Mouse (Mus musculus): ENCODE measurements around the gene Cebpzos.

The Cebpzos gene

DNA sequence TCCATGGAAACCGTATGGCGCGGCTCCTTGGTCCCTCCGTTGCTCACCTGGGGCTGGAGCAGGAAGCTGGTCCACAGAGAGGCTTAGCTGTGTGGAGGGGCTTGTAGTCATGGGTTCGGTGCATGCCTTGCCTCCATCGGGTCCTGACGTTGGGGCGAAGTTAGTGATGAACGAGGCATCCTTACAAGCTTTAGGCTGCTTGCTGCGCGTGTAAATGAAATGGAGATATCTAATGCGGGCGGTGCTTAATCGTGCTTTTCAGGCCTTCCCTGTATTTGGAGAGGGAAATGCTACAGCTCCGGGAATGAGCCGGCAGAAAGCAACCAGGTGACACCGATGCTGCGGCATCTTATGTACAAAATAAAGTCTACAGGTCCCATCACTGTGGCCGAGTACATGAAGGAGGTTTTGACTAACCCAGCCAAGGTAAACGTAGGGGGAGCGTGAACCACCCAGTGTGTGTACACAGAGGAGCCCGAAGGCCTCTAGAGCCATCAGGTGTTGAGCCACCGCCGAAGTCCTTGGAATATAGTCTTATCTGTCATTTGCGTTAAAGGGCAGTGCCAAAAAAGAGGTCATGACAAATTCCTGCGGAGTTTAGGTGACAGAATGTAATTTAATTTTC, 21.0 kb downstream of the Cebpzos start:
- DNase-seq (ENCODE audit: low spot score in 2 of 2): no peak

DNA sequence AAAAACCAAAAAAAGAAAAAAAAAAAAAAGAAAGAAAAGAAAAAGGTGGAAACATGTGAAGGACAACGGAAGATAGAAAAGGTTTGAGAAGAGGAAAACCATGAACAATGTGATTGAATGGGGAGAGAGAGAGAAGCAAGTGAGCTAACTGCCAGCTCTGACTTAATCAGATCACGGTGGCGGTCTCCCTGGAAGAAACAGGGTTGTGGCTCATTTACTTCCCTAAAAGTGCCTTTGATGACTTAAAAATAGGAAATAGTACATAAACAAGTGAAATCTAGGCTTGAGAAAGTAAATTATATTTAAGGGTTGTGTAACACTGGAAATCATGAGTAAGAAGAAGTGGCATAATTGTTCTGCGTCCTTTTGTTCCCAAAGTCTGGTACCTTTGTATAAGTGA, 22.6 kb downstream of the Cebpzos start:
- DNase-seq (ENCODE audit: low spot score in 2 of 2): no peak

DNA sequence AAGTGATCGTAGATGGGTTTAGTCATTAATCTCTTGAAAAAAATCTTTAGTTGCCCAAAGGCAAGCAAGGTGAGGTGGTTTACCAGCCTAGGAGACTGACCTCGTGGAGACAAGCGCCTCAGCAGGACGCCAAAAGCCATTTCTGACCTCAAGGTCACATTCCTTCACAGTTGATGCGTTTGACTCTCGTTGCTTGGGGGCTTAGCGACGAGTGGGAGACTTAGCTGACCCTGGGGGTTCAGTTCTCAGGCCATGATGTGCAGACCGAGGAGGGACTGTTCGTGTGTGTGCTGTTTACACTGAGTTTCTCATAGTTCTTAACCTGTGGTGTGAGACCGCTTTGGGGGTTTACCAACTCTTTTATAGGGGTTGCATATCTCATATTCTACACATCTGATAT, 26.3 kb downstream of the Cebpzos start:
- no peak for DNase-seq (ENCODE audit: low spot score in 2 of 2)

DNA sequence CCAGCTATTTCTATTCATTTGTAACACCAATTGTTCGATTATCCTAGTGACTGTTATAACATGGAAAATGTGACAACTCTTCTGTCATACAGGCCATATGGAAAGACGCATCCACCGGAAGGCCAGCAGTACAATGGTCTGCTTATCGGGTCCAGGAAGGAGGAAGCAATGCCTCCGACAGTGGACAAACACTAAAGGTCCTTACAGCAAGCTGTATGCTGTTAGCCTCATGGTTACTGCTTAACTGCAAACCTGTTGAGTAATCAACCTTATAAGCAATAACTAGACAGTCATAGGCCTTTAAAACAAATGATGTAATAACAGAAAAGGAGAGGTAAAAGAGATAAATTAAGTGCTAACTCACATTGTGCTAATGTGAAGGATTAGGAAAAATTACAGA, 34.9 kb downstream of the Cebpzos start:
- no peak for DNase-seq (ENCODE audit: low spot score in 2 of 2)

DNA sequence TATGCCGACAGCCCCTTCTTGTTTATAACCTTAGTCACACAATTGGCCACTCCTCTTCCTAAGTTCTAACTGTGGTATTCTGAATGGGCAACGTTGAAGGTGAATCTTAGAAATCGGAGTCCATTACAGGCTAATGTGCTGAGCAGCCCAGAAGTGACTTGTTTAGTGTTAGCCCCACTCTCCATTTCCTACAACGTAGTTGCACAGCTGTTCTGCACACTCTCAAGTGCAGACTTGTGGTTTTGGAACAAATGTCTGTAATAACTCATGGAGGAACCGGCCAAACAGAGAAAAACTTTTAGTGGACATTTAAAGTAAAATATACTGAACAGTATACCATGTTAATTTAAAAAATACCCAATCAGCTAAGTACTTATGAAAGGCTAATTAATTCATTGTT, 35.8 kb downstream of the Cebpzos start:
- DNase-seq (ENCODE audit: low spot score in 2 of 2): no peak

DNA sequence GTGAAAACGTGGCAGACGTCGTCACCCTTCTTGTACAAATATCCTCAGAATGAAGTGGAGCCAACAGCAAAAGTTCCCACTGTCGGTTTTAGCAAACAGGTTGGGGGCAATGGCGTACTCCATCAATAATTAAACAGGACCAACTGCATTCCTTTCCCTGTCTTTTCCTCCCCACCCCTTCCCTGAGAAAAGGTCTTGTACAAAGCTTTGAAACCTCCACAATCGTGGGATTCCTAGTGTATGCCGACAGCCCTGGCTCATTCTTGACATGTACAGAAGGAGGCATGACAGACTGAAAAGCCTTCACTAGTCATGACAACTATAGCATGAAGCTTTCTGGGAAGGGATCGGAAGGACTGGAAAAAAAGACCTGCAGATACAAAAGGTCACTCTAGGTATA, 36.9 kb downstream of the Cebpzos start:
- DNase-seq (ENCODE audit: low spot score in 2 of 2): no peak

DNA sequence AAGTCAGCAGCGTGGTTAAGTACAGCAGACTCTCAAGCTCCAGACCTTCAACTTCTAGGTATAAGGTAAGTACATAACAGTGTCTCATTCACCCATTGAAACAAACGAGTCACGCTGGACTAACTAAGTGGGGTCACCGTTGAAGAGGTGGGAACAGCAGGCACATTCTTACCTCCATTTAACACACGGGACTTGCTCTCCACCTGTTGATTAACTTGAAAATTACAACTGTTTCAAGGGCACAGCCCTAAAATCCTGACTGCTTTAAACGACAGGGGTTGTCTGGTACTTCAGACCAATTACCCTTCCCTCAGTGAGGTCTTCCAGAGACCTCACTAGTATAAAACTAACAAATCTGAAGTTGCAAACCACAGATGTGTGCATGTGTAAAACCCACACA, 43.2 kb downstream of the Cebpzos start:
- no peak for DNase-seq (ENCODE audit: low spot score in 2 of 2)

DNA sequence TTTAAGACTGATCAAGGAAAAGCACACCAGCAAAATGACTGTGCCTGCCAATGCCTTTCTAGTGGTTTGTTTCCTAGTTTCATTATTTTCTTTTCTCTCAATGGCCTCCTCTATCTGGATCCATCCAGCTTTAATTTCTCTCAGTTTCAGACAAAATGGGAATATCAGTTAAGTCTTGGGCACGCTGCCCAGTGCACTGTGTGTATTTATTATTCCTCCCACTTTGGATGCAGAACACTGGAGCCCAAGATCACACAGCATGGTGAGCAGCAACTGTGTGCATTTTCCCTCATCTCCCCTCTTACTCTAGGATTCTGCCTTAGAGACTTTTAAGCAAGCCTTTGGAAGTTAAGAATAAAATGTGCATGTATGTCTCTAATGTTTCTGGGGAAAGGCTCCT, 48.1 kb downstream of the Cebpzos start:
- DNase-seq (ENCODE audit: low spot score in 2 of 2): no peak

DNA sequence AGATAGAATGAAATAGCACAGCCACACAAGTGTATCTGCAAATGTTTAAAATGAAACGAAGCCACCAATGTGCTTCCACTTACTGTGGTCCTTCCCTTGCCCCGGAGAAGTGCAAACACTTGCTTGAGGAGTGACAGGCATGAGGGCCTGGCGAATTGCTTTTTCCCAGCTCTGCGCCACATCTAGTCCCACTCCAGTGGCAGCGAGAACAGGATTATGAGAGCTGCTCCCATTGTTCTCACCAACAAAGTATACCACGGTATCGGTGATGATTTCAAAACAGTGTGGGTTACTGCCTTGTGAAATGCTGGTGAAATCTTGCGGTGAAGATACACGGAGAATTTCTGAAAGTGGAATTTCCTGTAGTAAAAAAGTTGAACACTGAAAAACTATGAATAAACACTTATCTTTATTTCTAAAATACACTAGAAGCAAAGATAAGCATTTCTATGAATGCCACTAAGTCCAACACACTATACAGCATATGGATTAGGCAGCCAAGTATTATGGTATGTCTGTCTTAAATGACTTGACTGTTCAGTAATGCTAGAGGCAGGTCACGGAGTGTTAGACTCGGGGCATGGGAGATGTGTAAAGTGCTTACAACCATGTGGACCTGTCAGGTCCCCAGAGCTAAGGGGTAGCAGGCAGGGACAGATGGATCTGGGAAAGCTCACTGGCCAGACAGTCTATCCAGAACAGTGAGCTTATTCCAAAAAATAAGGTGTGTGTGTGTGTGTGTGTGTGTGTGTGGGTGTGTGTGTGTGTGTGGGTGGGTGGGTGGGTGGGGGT, 50.0 kb downstream of the Cebpzos start:
- no peak for DNase-seq (ENCODE audit: low spot score in 2 of 2)

DNA sequence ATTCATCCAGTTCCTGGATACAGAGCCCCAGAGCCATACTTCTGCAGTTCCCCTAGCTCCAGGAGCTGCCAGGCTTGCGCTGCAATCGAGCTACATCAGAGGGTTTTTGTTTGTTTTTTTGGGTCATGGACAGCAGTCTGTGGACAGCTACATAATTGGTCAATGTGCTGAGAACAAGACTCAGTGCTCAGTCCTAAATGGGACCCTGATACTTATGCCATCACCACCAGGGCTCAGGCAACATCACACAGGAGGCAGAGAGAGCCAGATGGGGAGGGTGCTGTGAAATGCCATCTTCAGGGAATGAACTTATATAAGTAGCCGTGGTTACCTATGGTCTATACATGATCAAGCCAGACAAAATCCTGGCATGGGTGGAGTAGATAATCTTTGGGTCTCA, 52.2 kb downstream of the Cebpzos start:
- DNase-seq (ENCODE audit: low spot score in 2 of 2): no peak
